Mouse (Mus musculus): ENCODE data around the gene Ckb. TPM values are rescaled to one million over a fixed set of nuclear protein-coding genes. Genes with fewer than 3 reads are reported as not detected.

The Ckb gene
- polyA plus RNA-seq, 1 experiment from 2014 or later = 555 TPM

GRCm38 (mm10) chr12:111687350-111688068, 15.4 kb upstream of the Ckb start:
- no peak overlapping the region for H3K4me2 ChIP-seq (replicated peaks; ENCODE audit: low read depth, low read length)
- no peaks in the 10 kb centered on the region for H3K27me3 ChIP-seq (ENCODE audit: control insufficient read depth, insufficient read depth, low read length)
- H3K4me1 ChIP-seq (ENCODE audit: control insufficient read depth, insufficient read depth, low read length) = peaks cover 9% of the 10 kb centered on the region; the same call in 1 of the 2 replicates
- H3K9ac ChIP-seq (replicated peaks; ENCODE audit: low read depth, low read length) = no peak overlapping the region
- ATAC-seq (ENCODE audit: insufficient number of reproducible peaks, insufficient read depth, low FRiP score, low read depth) = no peak
- H3K27ac ChIP-seq (ENCODE audit: low read length) = peak overlapping the region; percentile 53; the same call in 1 of the 2 replicates
- peaks cover 5% of the 10 kb centered on the region for H3K36me3 ChIP-seq (ENCODE audit: control insufficient read depth, insufficient read depth, low read length)
- WGBS = 36% methylated on average over 14 of the region's 14 CpGs
- H3K4me3 ChIP-seq (ENCODE audit: low read depth, low read length) = no peak overlapping the region
- H3K9me3 ChIP-seq (ENCODE audit: control insufficient read depth, low read depth, low read length) = no peaks in the 10 kb centered on the region

GRCm38 (mm10) chr12:111686390-111686789, 14.3 kb upstream of the Ckb start:
- no peaks in the 10 kb centered on the region for H3K9me3 ChIP-seq (ENCODE audit: control insufficient read depth, low read depth, low read length)
- H3K27ac ChIP-seq (ENCODE audit: low read length) = no peak overlapping the region
- H3K4me1 ChIP-seq (ENCODE audit: control insufficient read depth, insufficient read depth, low read length) = peaks cover 7% of the 10 kb centered on the region; the same call in 1 of the 2 replicates
- 90% methylated on average over 4 of the region's 4 CpGs for WGBS
- no peak overlapping the region for H3K4me2 ChIP-seq (replicated peaks; ENCODE audit: low read depth, low read length)
- H3K27me3 ChIP-seq (ENCODE audit: control insufficient read depth, insufficient read depth, low read length) = no peaks in the 10 kb centered on the region
- H3K9ac ChIP-seq (replicated peaks; ENCODE audit: low read depth, low read length) = no peak overlapping the region
- no peak for ATAC-seq (ENCODE audit: insufficient number of reproducible peaks, insufficient read depth, low FRiP score, low read depth)
- no peak overlapping the region for H3K4me3 ChIP-seq (ENCODE audit: low read depth, low read length)
- peaks cover 5% of the 10 kb centered on the region for H3K36me3 ChIP-seq (ENCODE audit: control insufficient read depth, insufficient read depth, low read length)

GRCm38 (mm10) chr12:111682806-111683205, 10.7 kb upstream of the Ckb start:
- no peak; the same call in 1 of the 2 replicates for ATAC-seq (ENCODE audit: insufficient number of reproducible peaks, insufficient read depth, low FRiP score, low read depth)
- WGBS = 43% methylated on average over 5 of the region's 5 CpGs
- peaks cover 10% of the 10 kb centered on the region; the same call in 1 of the 2 replicates for H3K4me1 ChIP-seq (ENCODE audit: control insufficient read depth, insufficient read depth, low read length)
- no peaks in the 10 kb centered on the region for H3K9me3 ChIP-seq (ENCODE audit: control insufficient read depth, low read depth, low read length)
- H3K9ac ChIP-seq (replicated peaks; ENCODE audit: low read depth, low read length) = no peak overlapping the region
- H3K4me3 ChIP-seq (ENCODE audit: low read depth, low read length) = no peak overlapping the region
- no peaks in the 10 kb centered on the region for H3K27me3 ChIP-seq (ENCODE audit: control insufficient read depth, insufficient read depth, low read length)
- H3K36me3 ChIP-seq (ENCODE audit: control insufficient read depth, insufficient read depth, low read length) = peaks cover 5% of the 10 kb centered on the region
- H3K4me2 ChIP-seq (replicated peaks; ENCODE audit: low read depth, low read length) = no peak overlapping the region
- peak overlapping the region; percentile 86 for H3K27ac ChIP-seq (ENCODE audit: low read length)

- 70% methylated on average over 5 of the region's 5 CpGs for WGBS
- no peak overlapping the region for H3K4me3 ChIP-seq (ENCODE audit: low read depth, low read length)
- 0 out of 2 replicates have a peak, but pooled peaks have one; percentile 4 for ATAC-seq (ENCODE audit: insufficient number of reproducible peaks, insufficient read depth, low FRiP score, low read depth)
- no peaks in the 10 kb centered on the region for H3K27me3 ChIP-seq (ENCODE audit: control insufficient read depth, insufficient read depth, low read length)
- H3K9me3 ChIP-seq (ENCODE audit: control insufficient read depth, low read depth, low read length) = no peaks in the 10 kb centered on the region
- peaks cover 5% of the 10 kb centered on the region for H3K36me3 ChIP-seq (ENCODE audit: control insufficient read depth, insufficient read depth, low read length)
- H3K4me2 ChIP-seq (replicated peaks; ENCODE audit: low read depth, low read length) = no peak overlapping the region
- no peak overlapping the region for H3K9ac ChIP-seq (replicated peaks; ENCODE audit: low read depth, low read length)
- H3K4me1 ChIP-seq (ENCODE audit: control insufficient read depth, insufficient read depth, low read length) = 0 out of 2 replicates have a peak, but pooled peaks cover 9% of the 10 kb centered on the region
- peak overlapping the region; percentile 86 for H3K27ac ChIP-seq (ENCODE audit: low read length)
Observed at GRCm38 (mm10) chr12:111682003-111682402, 9.9 kb upstream of the Ckb start.

GRCm38 (mm10) chr12:111681305-111681704, 9.2 kb upstream of the Ckb start:
- H3K9ac ChIP-seq (replicated peaks; ENCODE audit: low read depth, low read length) = no peak overlapping the region
- no peaks in the 10 kb centered on the region for H3K27me3 ChIP-seq (ENCODE audit: control insufficient read depth, insufficient read depth, low read length)
- no peak overlapping the region for H3K4me2 ChIP-seq (replicated peaks; ENCODE audit: low read depth, low read length)
- ATAC-seq (ENCODE audit: insufficient number of reproducible peaks, insufficient read depth, low FRiP score, low read depth) = no peak
- no peak overlapping the region for H3K4me3 ChIP-seq (ENCODE audit: low read depth, low read length)
- WGBS = 61% methylated on average over 8 of the region's 8 CpGs
- peak overlapping the region; percentile 86 for H3K27ac ChIP-seq (ENCODE audit: low read length)
- peaks cover 5% of the 10 kb centered on the region for H3K36me3 ChIP-seq (ENCODE audit: control insufficient read depth, insufficient read depth, low read length)
- 0 out of 2 replicates have a peak, but pooled peaks cover 9% of the 10 kb centered on the region for H3K4me1 ChIP-seq (ENCODE audit: control insufficient read depth, insufficient read depth, low read length)
- H3K9me3 ChIP-seq (ENCODE audit: control insufficient read depth, low read depth, low read length) = no peaks in the 10 kb centered on the region

GRCm38 (mm10) chr12:111680661-111681060, 8.5 kb upstream of the Ckb start:
- ATAC-seq (ENCODE audit: insufficient number of reproducible peaks, insufficient read depth, low FRiP score, low read depth) = no peak
- Histone ChIP-seq H3K27me3 (ENCODE audit: control insufficient read depth, insufficient read depth, low read length) (no peaks in the 10 kb centered on the region), H3K36me3 (ENCODE audit: control insufficient read depth, insufficient read depth, low read length) (peaks cover 5% of the 10 kb centered on the region), H3K4me2 (replicated peaks; ENCODE audit: low read depth, low read length) (no peak overlapping the region), H3K4me1 (ENCODE audit: control insufficient read depth, insufficient read depth, low read length) (0 out of 2 replicates have a peak, but pooled peaks cover 9% of the 10 kb centered on the region), H3K27ac (ENCODE audit: low read length) (peak overlapping the region; percentile 86; the same call in 1 of the 2 replicates), H3K9ac (replicated peaks; ENCODE audit: low read depth, low read length) (no peak overlapping the region), H3K9me3 (ENCODE audit: control insufficient read depth, low read depth, low read length) (no peaks in the 10 kb centered on the region), H3K4me3 (ENCODE audit: low read depth, low read length) (no peak overlapping the region)
- WGBS = 93% methylated on average over 13 of the region's 13 CpGs

- Histone ChIP-seq H3K27ac (ENCODE audit: low read length) (no peak overlapping the region), H3K9ac (replicated peaks; ENCODE audit: low read depth, low read length) (no peak overlapping the region), H3K4me2 (replicated peaks; ENCODE audit: low read depth, low read length) (peak overlapping the region; percentile 83), H3K4me3 (ENCODE audit: low read depth, low read length) (peak overlapping the region; percentile 96), H3K9me3 (ENCODE audit: control insufficient read depth, low read depth, low read length) (no peaks in the 10 kb centered on the region), H3K4me1 (ENCODE audit: control insufficient read depth, insufficient read depth, low read length) (0 out of 2 replicates have a peak, but pooled peaks cover 9% of the 10 kb centered on the region), H3K36me3 (ENCODE audit: control insufficient read depth, insufficient read depth, low read length) (peaks cover 1% of the 10 kb centered on the region), H3K27me3 (ENCODE audit: control insufficient read depth, insufficient read depth, low read length) (no peaks in the 10 kb centered on the region)
- ATAC-seq (ENCODE audit: insufficient number of reproducible peaks, insufficient read depth, low FRiP score, low read depth) = no peak
- WGBS = 41% methylated on average over 7 of the region's 7 CpGs
Observed at GRCm38 (mm10) chr12:111678997-111679396, 6.9 kb upstream of the Ckb start.

GRCm38 (mm10) chr12:111678670-111678933, 6.5 kb upstream of the Ckb start:
- Histone ChIP-seq H3K36me3 (ENCODE audit: control insufficient read depth, insufficient read depth, low read length) (no peaks in the 10 kb centered on the region; the same call in 1 of the 2 replicates), H3K9me3 (ENCODE audit: control insufficient read depth, low read depth, low read length) (no peaks in the 10 kb centered on the region), H3K4me1 (ENCODE audit: control insufficient read depth, insufficient read depth, low read length) (0 out of 2 replicates have a peak, but pooled peaks cover 9% of the 10 kb centered on the region), H3K27me3 (ENCODE audit: control insufficient read depth, insufficient read depth, low read length) (no peaks in the 10 kb centered on the region), H3K9ac (replicated peaks; ENCODE audit: low read depth, low read length) (peak overlapping the region; percentile 49), H3K27ac (ENCODE audit: low read length) (no peak overlapping the region), H3K4me2 (replicated peaks; ENCODE audit: low read depth, low read length) (peak overlapping the region; percentile 83), H3K4me3 (ENCODE audit: low read depth, low read length) (peak overlapping the region; percentile 96)
- WGBS = 8% methylated on average over 13 of the region's 13 CpGs
- ATAC-seq (ENCODE audit: insufficient number of reproducible peaks, insufficient read depth, low FRiP score, low read depth) = no peak

Measured in stomach, embryonic 14.5 days (tissue).